8 mouse cellular contexts compared by ENCODE assay signal in the genomic region with DNA sequence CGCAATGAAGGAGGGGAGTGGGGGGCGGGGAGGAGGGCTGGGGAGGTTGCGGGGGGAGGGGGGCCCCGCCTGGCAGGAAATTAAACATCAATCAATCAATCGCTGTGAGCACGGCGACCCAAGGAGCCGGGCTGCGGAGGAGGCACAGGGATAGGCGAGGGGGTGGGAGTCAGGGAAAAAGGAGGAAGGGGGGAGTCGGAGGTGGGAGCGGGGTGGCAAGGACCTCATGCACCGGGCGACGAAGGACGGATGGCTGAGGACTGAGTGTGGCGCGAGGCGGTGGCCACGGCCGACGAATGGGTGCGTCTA. TPM values are rescaled to one million over a fixed set of nuclear protein-coding genes. Genes with fewer than 3 reads are reported as not detected.
DNase-seq lines count a peak whose midpoint lies in the region; ATAC-seq and TF ChIP-seq lines count a peak whose summit lies in the region.

No protein-coding gene starts in this region.

- H3K36me3 ChIP-seq in kidney, adult 2 months (ENCODE audit: control insufficient read depth, insufficient read depth, low read length), result no peaks in the 10 kb centered on the region
- H3K36me3 ChIP-seq in hindbrain, embryonic 12.5 days, result no peaks in the 10 kb centered on the region
- H3K36me3 ChIP-seq in midbrain, embryonic 12.5 days, result no peaks in the 10 kb centered on the region

- no peak for TF ChIP-seq POLR2A in kidney, adult 2 months (IDR thresholded peaks at IDR 0.05; ENCODE audit: low read depth, low read length)
- TF ChIP-seq POLR2A in bone marrow macrophage, adult 2 months (IDR thresholded peaks at IDR 0.05; ENCODE audit: borderline replicate concordance, low read depth, low read length), result no peak

- H3K9ac ChIP-seq in hindbrain, embryonic 12.5 days, result peak overlapping the region; percentile 71
- peak overlapping the region; percentile 72 for H3K9ac ChIP-seq in midbrain, embryonic 12.5 days (replicated peaks)

- peaks cover 5% of the 10 kb centered on the region; the same call in 1 of the 2 replicates for H3K27me3 ChIP-seq in kidney, adult 2 months (replicated peaks; ENCODE audit: control insufficient read depth, insufficient read depth, low read length)
- H3K27me3 ChIP-seq in hindbrain, embryonic 12.5 days, result peaks cover 55% of the 10 kb centered on the region
- H3K27me3 ChIP-seq in midbrain, embryonic 12.5 days, result peaks cover 63% of the 10 kb centered on the region

- peak overlapping the region; percentile 94 for H3K4me2 ChIP-seq in hindbrain, embryonic 12.5 days (replicated peaks)
- H3K4me2 ChIP-seq in midbrain, embryonic 12.5 days (replicated peaks), result peak overlapping the region; percentile 97

- H3K27ac ChIP-seq in kidney, adult 2 months (ENCODE audit: insufficient read depth, low read depth, low read length), result peak overlapping the region; percentile 48; the same call in 1 of the 2 replicates
- no peak overlapping the region for H3K27ac ChIP-seq in bone marrow macrophage, adult 2 months (ENCODE audit: insufficient read depth, low read depth, low read length)
- peak overlapping the region; percentile 75 for H3K27ac ChIP-seq in hindbrain, embryonic 12.5 days
- H3K27ac ChIP-seq in midbrain, embryonic 12.5 days (replicated peaks), result 0 out of 2 replicates have a peak overlapping the region, but pooled peaks have one; percentile 85

- peak overlapping the region; percentile 78 for H3K4me3 ChIP-seq in kidney, adult 2 months (ENCODE audit: insufficient read depth, low read depth, low read length)
- peak overlapping the region; percentile 92 for H3K4me3 ChIP-seq in bone marrow macrophage, adult 2 months (ENCODE audit: insufficient read depth, low read length)
- peak overlapping the region; percentile 65 for H3K4me3 ChIP-seq in hindbrain, embryonic 12.5 days
- peak overlapping the region; percentile 68 for H3K4me3 ChIP-seq in midbrain, embryonic 12.5 days

- no peak; the same call in 1 of the 2 replicates for ATAC-seq in hindbrain, embryonic 12.5 days (ENCODE audit: low FRiP score)
- no peak for ATAC-seq in midbrain, embryonic 12.5 days (ENCODE audit: low FRiP score, low read depth)

- WGBS in kidney, adult 2 months, result under 1% methylated on average over 23 of the region's 23 CpGs
- under 1% methylated on average over 22 of the region's 23 CpGs for WGBS in hindbrain, embryonic 12.5 days
- 0% methylated on average over 11 of the region's 23 CpGs for WGBS in midbrain, embryonic 12.5 days

- no peak for DNase-seq in kidney, adult 2 months
- DNase-seq in kidney, adult 18-20 months, result no peak
- DNase-seq in ovary, postnatal 14 days (ENCODE audit: low spot score), result no peak
- no peak for DNase-seq in thymus, postnatal 14 days
- DNase-seq in left cerebral cortex, postnatal 10 days (ENCODE audit: extremely low spot score in 1 of 2, low spot score in 2 of 2), result no peak

- intact Hi-C loops in left cerebral cortex, postnatal 10 days (cut with DNase I), result loop anchor here (5.0 kb wide), 2 partner anchors 725 to 1010 kb away; no protein-coding TSS in a partner anchor

- peaks cover 7% of the 10 kb centered on the region; the same call in 1 of the 2 replicates for H3K4me1 ChIP-seq in kidney, adult 2 months (ENCODE audit: control insufficient read depth, insufficient read depth, low read length)
- peaks cover 2% of the 10 kb centered on the region; the same call in 1 of the 2 replicates for H3K4me1 ChIP-seq in bone marrow macrophage, adult 2 months (ENCODE audit: control insufficient read depth, insufficient read depth, low read length)
- H3K4me1 ChIP-seq in hindbrain, embryonic 12.5 days, result peaks cover 22% of the 10 kb centered on the region
- peaks cover 33% of the 10 kb centered on the region for H3K4me1 ChIP-seq in midbrain, embryonic 12.5 days

- TF ChIP-seq CTCF in kidney, adult 2 months (conservative IDR thresholded peaks at IDR 0.05; ENCODE audit: insufficient read depth, insufficient read length, low read depth, low read length), result no peak
- TF ChIP-seq CTCF in bone marrow macrophage, adult 2 months (IDR thresholded peaks at IDR 0.05; ENCODE audit: low read depth, low read length), result no peak

- no peaks in the 10 kb centered on the region for H3K9me3 ChIP-seq in hindbrain, embryonic 12.5 days (replicated peaks)
- no peaks in the 10 kb centered on the region for H3K9me3 ChIP-seq in midbrain, embryonic 12.5 days

RNA-seq across cellular contexts. Expression of gene Satb2, which starts 6.6 kb away (rescaled TPM):
- 4.7 and 5.4 TPM in 2 replicates for polyA plus RNA-seq in kidney, adult 2 months (2012; rRNA removed)
- 2.0 and 3.2 TPM in 2 replicates for polyA plus RNA-seq in bone marrow macrophage, adult 2 months (2012; ENCODE audit: insufficient read depth, insufficient read length, missing spikeins)
- polyA plus RNA-seq in hindbrain, embryonic 12.5 days (2016; fragmentation: Nextera tagmentation; extraction: Ambion mirVana), result 0.98 and 1.6 TPM in 2 replicates
- polyA plus RNA-seq in midbrain, embryonic 12.5 days (2016; fragmentation: Nextera tagmentation; extraction: Ambion mirVana), result 0.99 and 1.2 TPM in 2 replicates
- total RNA-seq in left cerebral cortex, postnatal 10 days (2021), result 100 to 1,000 TPM; 117 to 138 TPM
